Mouse (Mus musculus): ENCODE results near the gene Ccdc27. TPM values are rescaled to one million over a fixed set of nuclear protein-coding genes. Genes with fewer than 3 reads are reported as not detected.

Gene Ccdc27
- total and polyA plus RNA-seq, 3 experiments, result 0.49 TPM; not detected in 2

DNA sequence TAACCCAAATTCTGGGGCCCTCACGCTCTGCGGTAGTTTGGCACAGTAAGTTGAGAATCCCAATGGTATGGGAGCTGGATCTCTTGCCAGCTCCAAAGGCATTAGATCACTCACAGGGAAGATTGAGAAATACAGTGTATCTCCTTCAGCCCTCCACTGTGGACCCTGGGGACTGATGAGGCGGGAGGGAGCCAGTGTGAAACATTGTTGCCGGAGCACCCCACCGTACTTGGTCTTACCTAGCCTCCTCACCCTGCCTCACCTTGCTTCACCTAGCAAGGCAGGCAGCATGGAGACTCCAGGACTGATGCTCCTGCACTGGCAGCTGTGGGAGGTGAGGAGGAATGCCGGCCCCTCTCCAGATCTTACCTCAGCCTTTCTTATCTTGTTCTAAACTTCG, 13.0 kb upstream of the Ccdc27 start:
- no peaks in the 10 kb centered on the region for H3K4me1 ChIP-seq (ENCODE audit: control insufficient read depth in 1 of 2, insufficient read depth in 2 of 2, low read length in 2 of 2)
- H3K27ac ChIP-seq (ENCODE audit: control insufficient read depth, low read depth, low read length), result no peak overlapping the region
- no peak overlapping the region for H3K4me3 ChIP-seq (ENCODE audit: control insufficient read depth in 1 of 2, insufficient read depth in 1 of 2, low read depth in 2 of 2, low read length in 2 of 2)
- no peaks in the 10 kb centered on the region for H3K36me3 ChIP-seq (ENCODE audit: control insufficient read depth in 1 of 2, insufficient read depth in 2 of 2, low read length in 2 of 2)
- no peaks in the 10 kb centered on the region for H3K9me3 ChIP-seq (replicated peaks; ENCODE audit: insufficient read depth, low read length)
- no peak overlapping the region for H3K9ac ChIP-seq (ENCODE audit: control insufficient read depth, low read depth, low read length, poor library complexity, severe bottlenecking)
- no peaks in the 10 kb centered on the region for H3K79me2 ChIP-seq (ENCODE audit: control insufficient read depth, insufficient read depth, low read length, poor library complexity)
- H3K27me3 ChIP-seq (ENCODE audit: control insufficient read depth in 1 of 2, insufficient read depth in 2 of 2, low read length in 2 of 2), result no peaks in the 10 kb centered on the region
- no peak for DNase-seq (ENCODE audit: low read depth, low spot score)
- TF ChIP-seq MAZ (IDR thresholded peaks at IDR 0.05; ENCODE audit: low read depth, low read length), result no peak
- no peak for TF ChIP-seq TAL1 (IDR thresholded peaks at IDR 0.05; ENCODE audit: low read length)
- no peak for TF ChIP-seq MYC (IDR thresholded peaks at IDR 0.05; ENCODE audit: low read depth, low read length)
- no peak for TF ChIP-seq SIN3A (IDR thresholded peaks at IDR 0.05; ENCODE audit: low read length)
- TF ChIP-seq MEF2A (IDR thresholded peaks at IDR 0.05; ENCODE audit: extremely low read depth, insufficient replicate concordance, low read depth, low read length, poor library complexity, severe bottlenecking), result no peak
- TF ChIP-seq ZC3H11A (IDR thresholded peaks at IDR 0.05; ENCODE audit: low read depth, low read length), result no peak
- TF ChIP-seq ETS1 (IDR thresholded peaks at IDR 0.05; ENCODE audit: low read depth, low read length), result no peak
- TF ChIP-seq NELFE (IDR thresholded peaks at IDR 0.05; ENCODE audit: low read depth, low read length), result no peak

DNA sequence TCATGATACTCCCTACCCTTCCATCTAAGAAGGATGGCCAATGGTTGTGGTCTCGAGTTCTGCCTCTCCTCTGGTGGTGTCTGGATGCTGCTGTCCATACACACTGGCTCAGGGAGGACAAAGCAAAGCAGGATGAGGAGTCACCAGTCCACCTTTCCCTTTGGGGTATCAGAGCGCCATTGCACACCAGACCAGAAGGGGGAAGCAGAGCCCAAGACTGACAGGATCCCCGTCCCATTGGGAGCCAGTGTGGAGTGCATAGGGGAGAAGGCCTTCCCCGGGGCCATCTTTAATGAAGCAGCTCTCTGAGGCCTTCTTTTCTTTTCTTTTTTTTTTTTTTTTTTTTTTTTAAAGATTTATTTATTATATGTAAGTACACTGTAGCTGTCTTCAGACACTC, 10.6 kb upstream of the Ccdc27 start:
- H3K9ac ChIP-seq (ENCODE audit: control insufficient read depth, low read depth, low read length, poor library complexity, severe bottlenecking), result no peak overlapping the region
- DNase-seq (ENCODE audit: low read depth, low spot score), result no peak

GRCm38 (mm10) chr4:154051401-154051800, 8.9 kb upstream of the Ccdc27 start:
- no peak overlapping the region for H3K9ac ChIP-seq (ENCODE audit: control insufficient read depth, low read depth, low read length, poor library complexity, severe bottlenecking)
- TF ChIP-seq MXI1 (IDR thresholded peaks at IDR 0.05; ENCODE audit: low read depth, low read length) (no peak), ZMIZ1 (IDR thresholded peaks at IDR 0.05; ENCODE audit: low read depth, low read length) (no peak), HCFC1 (IDR thresholded peaks at IDR 0.05; ENCODE audit: low read depth, low read length) (no peak), POLR2AphosphoS2 (IDR thresholded peaks at IDR 0.05; ENCODE audit: low read length) (no peak)
- DNase-seq (ENCODE audit: low read depth, low spot score), result no peak

More for the DNA sequence above, 10.6 kb upstream of the Ccdc27 start:
- no peaks in the 10 kb centered on the region for H3K9me3 ChIP-seq (replicated peaks; ENCODE audit: insufficient read depth, low read length)
- H3K79me2 ChIP-seq (ENCODE audit: control insufficient read depth, insufficient read depth, low read length, poor library complexity), result no peaks in the 10 kb centered on the region
- H3K27ac ChIP-seq (ENCODE audit: control insufficient read depth, low read depth, low read length), result no peak overlapping the region
- no peak for TF ChIP-seq POLR2AphosphoS2 (IDR thresholded peaks at IDR 0.05; ENCODE audit: low read length)
- TF ChIP-seq POLR2A (IDR thresholded peaks at IDR 0.05; ENCODE audit: control insufficient read depth in 1 of 2, insufficient read depth in 1 of 2, low read depth in 1 of 2, low read length in 2 of 2, poor library complexity in 1 of 2), result no peak
- TF ChIP-seq MEF2A (IDR thresholded peaks at IDR 0.05; ENCODE audit: extremely low read depth, insufficient replicate concordance, low read depth, low read length, poor library complexity, severe bottlenecking), result no peak
- no peak for TF ChIP-seq TCF12 (IDR thresholded peaks at IDR 0.05; ENCODE audit: low read depth, low read length)
- TF ChIP-seq RAD21 (IDR thresholded peaks at IDR 0.05; ENCODE audit: low read depth, low read length), result no peak; the same call in 1 of the 2 replicates
- no peak for TF ChIP-seq POLR2AphosphoS5 (IDR thresholded peaks at IDR 0.05; ENCODE audit: borderline replicate concordance, low read depth, low read length)
- TF ChIP-seq EP300 (IDR thresholded peaks at IDR 0.05; ENCODE audit: low read depth in 1 of 2, low read length in 2 of 2), result no peak
- TF ChIP-seq TAL1 (IDR thresholded peaks at IDR 0.05; ENCODE audit: low read length), result no peak
- no peak for TF ChIP-seq UBTF (IDR thresholded peaks at IDR 0.05; ENCODE audit: borderline replicate concordance, insufficient read depth, low read depth, low read length)
- no peak for TF ChIP-seq MXI1 (IDR thresholded peaks at IDR 0.05; ENCODE audit: low read depth, low read length)
- no peak for TF ChIP-seq ELF1 (IDR thresholded peaks at IDR 0.05; ENCODE audit: low read depth, low read length)
- TF ChIP-seq MYC (IDR thresholded peaks at IDR 0.05; ENCODE audit: low read depth, low read length), result no peak
- no peaks in the 10 kb centered on the region for H3K36me3 ChIP-seq (ENCODE audit: control insufficient read depth in 1 of 2, insufficient read depth in 2 of 2, low read length in 2 of 2)
- H3K4me3 ChIP-seq (ENCODE audit: control insufficient read depth in 1 of 2, insufficient read depth in 1 of 2, low read depth in 2 of 2, low read length in 2 of 2), result no peak overlapping the region
- H3K27me3 ChIP-seq (ENCODE audit: control insufficient read depth in 1 of 2, insufficient read depth in 2 of 2, low read length in 2 of 2), result no peaks in the 10 kb centered on the region
- H3K4me1 ChIP-seq (ENCODE audit: control insufficient read depth in 1 of 2, insufficient read depth in 2 of 2, low read length in 2 of 2), result no peaks in the 10 kb centered on the region

More at GRCm38 (mm10) chr4:154051401-154051800, 8.9 kb upstream of the Ccdc27 start:
- no peak overlapping the region for H3K4me3 ChIP-seq (ENCODE audit: control insufficient read depth in 1 of 2, insufficient read depth in 1 of 2, low read depth in 2 of 2, low read length in 2 of 2)
- H3K27me3 ChIP-seq (ENCODE audit: control insufficient read depth in 1 of 2, insufficient read depth in 2 of 2, low read length in 2 of 2), result no peaks in the 10 kb centered on the region
- no peaks in the 10 kb centered on the region for H3K9me3 ChIP-seq (replicated peaks; ENCODE audit: insufficient read depth, low read length)
- H3K79me2 ChIP-seq (ENCODE audit: control insufficient read depth, insufficient read depth, low read length, poor library complexity), result no peaks in the 10 kb centered on the region
- H3K4me1 ChIP-seq (ENCODE audit: control insufficient read depth in 1 of 2, insufficient read depth in 2 of 2, low read length in 2 of 2), result no peaks in the 10 kb centered on the region
- H3K27ac ChIP-seq (ENCODE audit: control insufficient read depth, low read depth, low read length), result no peak overlapping the region
- H3K36me3 ChIP-seq (ENCODE audit: control insufficient read depth in 1 of 2, insufficient read depth in 2 of 2, low read length in 2 of 2), result no peaks in the 10 kb centered on the region
